Mouse (Mus musculus) layer of hippocampus, adult 8-10 months (tissue): ENCODE measurements around the gene Clybl. TPM values are rescaled to one million over a fixed set of nuclear protein-coding genes. Genes with fewer than 3 reads are reported as not detected.

ENCODE experiments used
- DNase-seq, 2 experiments: peaks; one replicate each; pipeline ENCODE4 v3.0.0; 2022; ENCODE audit warnings: low spot score in 2 of 2
- total RNA-seq, 4 experiments: library from RNA; stranded (reverse); gene quantifications; 2 replicates each; pipeline ENCODE4 v1.2.4; 2022

Gene Clybl
- total RNA-seq, 4 experiments from 2014 or later: 28.0 to 33.9 (median 31.6) TPM

DNA sequence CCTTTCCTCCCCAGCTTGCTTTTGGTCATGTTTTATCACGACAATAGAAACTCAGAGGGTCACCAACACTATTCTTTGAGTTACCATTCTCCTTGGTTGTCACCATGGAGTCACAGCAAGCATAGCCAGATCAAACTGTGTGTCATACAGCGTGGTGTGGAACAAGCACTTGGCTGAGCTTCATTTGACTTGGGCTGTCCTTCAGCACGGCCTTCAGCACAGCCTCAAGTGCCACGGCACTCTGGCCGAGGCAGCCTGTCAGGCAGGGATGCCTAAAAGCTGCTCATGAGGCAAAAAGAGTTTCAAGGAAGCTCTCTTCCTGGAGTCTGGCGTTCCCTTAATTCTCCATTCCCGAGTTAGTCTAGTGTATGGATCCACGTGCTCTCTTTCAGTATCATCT lies 169.3 kb downstream of the Clybl start:
- no peak for DNase-seq

GRCm38 (mm10) chr14:122357316-122357715 lies 175.8 kb downstream of the Clybl start:
- DNase-seq: no peak

DNA sequence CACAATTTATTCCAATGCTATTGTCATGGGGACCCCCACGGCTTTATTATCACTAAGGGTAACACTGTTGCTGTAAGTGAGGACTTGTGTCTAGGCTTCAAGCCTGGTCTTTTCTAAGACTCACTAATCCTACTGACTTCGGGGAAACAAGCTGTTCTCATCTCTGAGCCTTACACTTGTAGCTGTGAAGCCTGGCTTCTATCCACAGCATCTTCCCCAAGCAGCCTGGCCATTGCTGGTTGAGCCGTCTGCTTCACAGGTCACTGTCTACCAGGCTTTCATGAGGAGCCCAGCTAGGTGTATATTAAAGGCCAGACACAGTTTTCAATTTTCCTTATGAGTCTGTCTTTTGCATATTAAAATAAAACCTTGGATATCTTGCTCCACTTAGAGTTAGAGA lies 177.1 kb downstream of the Clybl start:
- no peak for DNase-seq

DNA sequence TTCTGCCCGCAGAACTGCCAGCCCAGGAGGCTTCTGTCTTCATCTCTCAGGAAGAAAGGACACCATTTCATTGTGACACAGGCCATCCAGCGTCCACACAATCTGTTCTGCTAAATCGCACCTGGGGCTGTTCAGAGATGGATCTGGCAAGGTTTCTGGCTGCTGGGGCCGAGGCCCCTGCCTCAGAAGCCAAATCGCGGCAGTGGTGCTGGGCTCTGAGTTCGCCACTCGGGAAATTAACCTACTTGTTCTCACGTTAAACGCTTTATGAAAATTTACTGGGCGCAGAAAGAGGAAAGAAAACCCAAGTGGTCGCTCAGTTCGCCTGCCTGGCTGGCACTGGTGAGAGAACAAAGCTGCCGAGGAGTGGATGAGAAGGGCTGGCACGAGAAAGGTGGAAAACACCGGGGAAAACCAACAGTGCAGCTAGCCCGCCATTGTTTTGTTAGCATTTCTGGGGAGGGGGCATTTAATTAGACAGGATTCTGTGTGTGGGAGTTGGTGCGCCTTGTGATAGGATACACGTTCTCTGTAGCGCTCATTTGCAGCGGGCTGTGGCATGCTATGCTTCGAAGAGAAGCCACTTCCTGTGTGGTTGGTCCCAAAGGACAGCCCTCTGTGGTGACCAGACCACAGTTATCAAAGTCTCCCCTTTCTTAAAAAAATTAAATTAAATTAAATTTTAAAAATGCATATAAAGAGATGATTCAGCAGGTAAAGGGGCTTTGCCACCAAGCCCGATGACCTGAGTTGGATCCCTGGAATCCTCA lies 177.8 kb downstream of the Clybl start:
- DNase-seq: no peak

- DNase-seq: no peak
These were observed 180.3 kb downstream of the Clybl start for GRCm38 (mm10) chr14:122361807-122362206.

GRCm38 (mm10) chr14:122363156-122363555 lies 181.7 kb downstream of the Clybl start:
- no peak for DNase-seq

DNA sequence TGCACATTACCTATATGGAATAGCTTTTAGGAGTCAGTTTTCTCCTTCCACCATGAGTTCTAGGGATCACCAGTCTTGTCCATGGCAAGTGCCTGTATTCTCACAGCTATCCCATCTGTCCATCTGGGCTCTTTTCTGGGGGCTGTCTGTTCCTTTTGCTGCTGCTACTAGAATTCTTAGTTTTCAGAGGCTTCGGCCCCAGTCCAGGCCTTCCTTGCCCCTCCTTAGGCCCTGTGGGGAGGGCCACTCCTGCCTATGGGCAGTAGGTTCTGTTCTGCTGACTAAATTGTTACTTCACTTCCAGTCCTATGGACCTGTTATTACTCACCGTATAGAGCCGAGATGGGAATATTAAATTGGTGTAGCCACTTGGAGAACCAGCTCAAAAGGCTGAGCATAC lies 182.5 kb downstream of the Clybl start:
- no peak for DNase-seq

GRCm38 (mm10) chr14:122367252-122367868 lies 185.9 kb downstream of the Clybl start:
- no peak for DNase-seq

- no peak for DNase-seq
These were observed 186.4 kb downstream of the Clybl start for GRCm38 (mm10) chr14:122367882-122368418.

DNA sequence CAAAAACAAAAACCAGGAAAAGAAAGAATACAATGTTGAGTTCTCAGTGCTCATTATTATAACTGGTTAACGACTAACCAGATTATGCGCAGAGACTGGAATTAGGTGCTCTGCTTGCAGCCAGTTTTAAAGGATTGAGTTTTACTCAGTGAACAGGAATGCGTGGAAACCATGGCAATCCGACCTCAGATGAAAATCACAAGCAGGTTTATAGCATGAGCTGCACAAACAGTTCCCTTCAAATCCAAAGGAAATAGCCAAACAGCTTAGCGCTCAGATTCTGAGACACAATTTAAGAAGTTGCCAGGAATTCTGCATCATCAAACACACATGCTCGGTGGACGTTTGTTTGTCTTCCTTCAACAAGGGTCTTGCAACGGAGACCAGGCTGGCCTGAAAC lies 187.0 kb downstream of the Clybl start:
- DNase-seq: no peak

DNA sequence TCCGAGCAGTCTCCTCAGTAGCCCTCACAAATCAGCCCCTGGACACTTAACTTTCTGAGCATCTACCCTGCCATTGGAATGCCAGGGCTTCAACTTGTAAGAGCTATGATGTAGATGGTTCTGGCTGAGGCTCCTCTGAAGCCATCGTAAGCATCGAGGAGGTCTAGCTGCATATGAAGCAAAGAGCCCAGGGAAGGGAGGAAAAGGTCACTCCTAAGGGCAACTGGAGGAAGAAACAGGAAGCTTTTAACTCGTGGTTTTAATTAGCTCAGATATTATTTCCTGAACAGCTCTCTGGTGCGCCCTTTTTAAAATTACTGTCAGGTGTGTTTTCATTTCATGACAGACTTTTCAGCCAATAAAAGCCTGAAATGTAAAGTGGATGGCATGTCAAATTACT lies 190.5 kb downstream of the Clybl start:
- DNase-seq: no peak

GRCm38 (mm10) chr14:122373458-122373857 lies 192.0 kb downstream of the Clybl start:
- no peak for DNase-seq

DNA sequence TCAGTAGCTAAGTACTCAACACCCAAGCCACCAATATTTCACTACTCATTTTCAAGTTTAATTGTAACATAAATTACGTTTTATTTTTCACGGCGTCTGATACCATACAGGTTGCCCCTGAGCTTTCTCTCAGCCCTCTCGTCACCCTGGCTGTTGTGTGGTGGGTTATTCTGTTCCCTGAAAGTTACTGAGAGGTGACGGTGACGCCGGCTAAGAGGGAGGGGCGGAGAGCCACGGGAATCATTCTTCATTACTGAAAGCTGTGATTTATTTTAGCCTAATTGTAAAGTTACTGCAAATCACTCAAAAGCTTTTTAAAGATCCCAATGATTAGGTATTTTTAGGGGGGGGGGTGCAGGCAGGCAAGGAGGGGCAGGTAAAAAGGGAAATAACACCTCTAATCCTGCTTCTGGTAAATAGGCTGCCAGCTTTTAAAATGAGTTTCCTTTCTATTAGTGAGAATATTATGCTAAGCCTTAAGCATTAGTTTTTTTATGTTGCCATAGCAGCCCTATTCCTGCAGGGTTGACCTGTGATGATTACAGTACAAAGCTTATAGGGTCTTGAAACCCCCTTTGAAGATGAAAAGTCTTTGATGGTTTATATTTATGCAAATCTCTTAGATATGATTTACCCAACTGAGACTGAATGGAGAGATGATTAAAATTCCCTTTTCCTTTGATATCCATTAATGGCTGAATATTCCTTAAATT lies 192.9 kb downstream of the Clybl start:
- DNase-seq: no peak

GRCm38 (mm10) chr14:122375070-122375811 lies 193.7 kb downstream of the Clybl start:
- no peak for DNase-seq

DNA sequence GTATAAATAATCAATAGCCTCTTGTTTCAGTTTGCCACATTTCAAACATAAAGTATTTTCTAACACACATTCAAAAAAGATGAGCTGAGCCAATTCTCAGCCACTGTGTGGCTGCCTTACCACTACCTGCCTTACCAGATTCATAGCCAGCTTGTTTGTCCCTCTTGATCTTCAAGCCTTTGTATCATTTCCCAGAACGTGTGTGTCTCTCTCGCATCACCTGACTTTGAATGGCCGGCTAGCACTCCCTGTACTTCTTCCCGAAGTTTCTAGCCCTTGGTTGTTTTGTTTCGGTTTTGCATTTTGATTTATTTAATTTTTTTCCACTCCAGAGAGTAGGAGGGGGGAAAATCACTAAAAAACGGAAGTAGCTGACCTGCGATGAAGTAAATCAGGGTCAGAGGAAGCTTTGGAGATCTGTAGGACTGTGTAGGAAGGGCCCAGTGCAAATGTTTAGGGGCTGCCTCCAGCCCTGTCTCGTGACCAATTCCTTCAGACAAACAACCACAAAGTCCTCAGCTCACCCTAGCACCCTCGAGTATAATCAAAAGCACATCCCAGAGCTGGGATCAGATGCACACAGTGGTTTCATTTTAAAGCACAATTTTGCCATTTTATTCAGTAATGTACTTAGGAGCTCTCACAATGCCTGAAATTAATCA lies 195.1 kb downstream of the Clybl start:
- DNase-seq: no peak

DNA sequence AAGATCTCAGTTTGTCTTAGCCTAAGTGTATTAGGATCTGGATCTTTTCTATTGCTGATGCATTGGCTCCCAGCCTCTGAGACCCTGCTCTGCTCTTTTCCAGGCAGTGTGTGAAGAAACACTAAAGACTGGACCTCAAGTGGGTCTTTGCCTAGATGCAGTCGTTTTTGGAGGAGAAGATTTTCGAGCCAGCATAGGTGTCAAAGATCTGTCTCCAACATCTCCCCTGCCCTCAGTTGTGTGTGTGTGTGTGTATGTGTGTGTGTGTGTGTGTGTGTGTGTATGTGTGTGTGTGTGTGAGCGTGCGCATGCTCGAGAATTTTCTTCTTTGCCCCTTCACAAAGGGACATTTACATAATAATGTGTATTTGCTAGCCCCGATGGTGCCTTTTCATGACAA lies 196.2 kb downstream of the Clybl start:
- no peak for DNase-seq

GRCm38 (mm10) chr14:122379076-122379475 lies 197.6 kb downstream of the Clybl start:
- DNase-seq: no peak

DNA sequence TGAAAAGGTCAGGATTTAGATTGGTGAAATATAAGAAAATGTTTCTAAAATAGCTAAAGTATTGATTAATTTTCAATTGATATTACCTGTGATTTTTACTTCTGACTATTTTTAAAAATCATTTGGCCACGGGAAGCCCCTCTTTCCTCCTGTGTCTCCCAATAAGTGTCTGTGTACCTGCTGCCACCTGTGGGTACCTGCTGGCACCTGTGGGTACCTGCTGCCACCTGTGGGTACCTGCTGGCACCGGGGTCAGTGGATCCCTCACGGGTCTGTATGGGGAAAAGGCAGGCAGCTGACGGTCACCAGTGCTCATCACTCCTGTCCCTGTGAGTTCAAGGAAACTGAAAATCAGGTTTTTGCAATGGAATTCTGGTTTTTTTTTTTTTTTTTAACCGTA lies 198.5 kb downstream of the Clybl start:
- no peak for DNase-seq

DNA sequence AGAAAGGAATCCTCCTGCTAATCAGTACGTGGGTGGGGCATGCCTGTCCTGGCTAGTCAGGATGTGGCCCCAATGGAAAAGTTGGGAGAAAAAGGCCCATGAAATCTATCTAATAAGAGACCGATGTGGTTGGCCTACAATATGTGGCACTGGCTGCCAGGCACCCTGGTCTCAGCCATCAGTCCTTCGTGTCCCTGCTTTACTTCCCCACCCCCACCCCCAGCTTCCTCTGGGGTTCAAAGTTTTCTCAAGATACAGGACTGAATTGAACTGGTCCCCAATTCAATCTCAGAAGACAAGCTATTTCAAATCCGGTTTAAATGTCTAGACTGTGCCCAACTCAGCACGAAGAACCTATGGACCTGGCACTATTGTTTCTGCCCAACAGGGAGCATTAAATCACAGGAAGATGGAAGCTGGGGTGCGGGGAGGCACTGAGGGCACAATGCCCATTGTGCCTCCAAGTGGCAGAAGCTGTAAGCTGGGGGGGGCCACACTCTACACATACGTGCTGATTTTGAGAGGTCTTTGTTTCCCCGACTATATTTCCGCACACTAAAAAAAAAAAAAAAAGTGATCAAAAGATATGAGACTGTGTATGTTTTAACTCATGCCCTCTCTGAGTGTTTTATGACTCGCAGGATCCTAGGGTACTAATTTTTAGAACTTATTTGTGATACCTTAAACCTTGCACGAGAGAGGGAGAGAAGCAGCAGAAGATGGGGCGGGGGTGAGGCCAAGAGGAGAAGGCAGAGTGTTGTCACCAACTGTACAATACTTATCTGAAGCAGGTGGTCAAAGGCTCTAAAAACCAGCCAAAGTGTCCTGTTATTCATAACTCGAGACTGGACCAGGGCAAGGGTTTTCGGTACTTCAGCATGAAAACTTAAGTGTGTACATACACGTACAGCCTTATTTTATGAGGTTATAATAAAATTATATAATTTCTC lies 199.7 kb downstream of the Clybl start:
- no peak for DNase-seq

DNA sequence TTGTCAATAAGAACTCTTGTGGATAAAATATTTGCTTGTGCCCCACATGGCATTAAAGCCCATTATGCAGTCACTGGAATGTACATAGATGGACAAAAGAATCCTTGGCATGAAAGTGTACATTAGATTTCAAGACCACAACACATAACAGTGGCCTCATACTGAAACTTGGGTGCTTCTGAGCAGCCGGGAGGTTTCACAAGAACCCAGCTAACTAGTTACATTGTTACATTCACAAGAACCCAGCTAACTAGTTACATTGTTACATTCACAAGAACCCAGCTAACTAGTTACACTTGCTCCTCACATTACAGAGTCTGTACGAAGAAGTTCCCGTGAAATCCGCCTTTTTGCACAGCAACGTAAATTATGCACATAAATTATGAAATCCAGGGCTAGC lies 200.8 kb downstream of the Clybl start:
- no peak for DNase-seq
